Mouse (Mus musculus): ENCODE results near the gene Coro1c.

Gene Coro1c

DNA sequence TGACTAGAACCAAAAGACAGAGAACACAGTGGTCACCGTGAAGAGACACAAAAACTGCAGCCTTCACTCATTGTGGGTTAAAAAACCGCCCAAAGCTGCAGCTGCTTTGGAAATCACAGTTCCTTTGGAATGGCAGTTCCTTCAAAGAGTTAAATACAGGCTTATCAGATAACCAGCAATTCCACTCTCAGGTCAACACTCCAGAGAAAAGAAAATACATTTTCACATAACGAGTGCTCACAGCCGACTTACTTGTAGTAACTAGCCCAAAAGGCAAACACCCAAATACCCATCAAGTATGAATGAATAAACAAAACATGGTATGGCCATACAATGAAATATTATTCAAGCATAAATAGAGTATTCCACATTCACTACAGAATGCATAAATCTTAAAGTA lies 3.6 kb downstream of the Coro1c start:
- POLR2A ChIA-PET, result interaction anchor here in 2 of 4 experiments (0.8 to 7.9 kb wide), 11 partner anchors 8 to 76 kb away, joined by 3 to 108 read pairs (median 3); no protein-coding TSS in a partner anchor

DNA sequence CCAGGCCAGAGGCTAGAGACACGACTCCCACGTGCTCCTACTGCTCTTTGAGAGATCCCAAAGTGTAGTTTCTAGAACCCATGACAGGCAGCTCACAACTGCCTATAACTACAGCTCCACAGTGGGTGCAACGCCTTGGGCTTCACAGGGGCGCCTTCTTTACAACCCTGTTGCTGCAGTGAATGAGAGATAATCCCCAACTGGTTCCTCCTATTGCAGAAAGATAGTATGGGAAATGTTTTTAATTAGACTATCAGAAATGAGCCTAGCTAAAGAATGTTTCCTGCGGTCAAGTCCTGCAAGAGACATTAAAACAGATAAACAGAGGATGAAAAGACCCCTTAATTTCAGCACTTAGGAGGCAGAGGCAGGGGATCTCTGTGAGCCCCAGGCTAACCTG lies 5.6 kb downstream of the Coro1c start:
- POLR2A ChIA-PET, result interaction anchor here in 3 of 4 experiments (0.7 to 9.1 kb wide), 8 partner anchors 9 to 40 kb away, joined by 5 to 127 read pairs (median 10); no protein-coding TSS in a partner anchor
- CTCF ChIA-PET, result interaction anchor here in 3 of 4 experiments (0.6 to 1.1 kb wide), 4 partner anchors 12 to 699 kb away, joined by 3 to 4 read pairs (median 3); no protein-coding TSS in a partner anchor

More for the DNA sequence above, 3.6 kb downstream of the Coro1c start:
- CTCF ChIA-PET, result interaction anchor here in 1 of 4 experiments (1.6 kb wide), 1 partner anchor 61 kb away, joined by 4 read pairs; no protein-coding TSS in a partner anchor

DNA sequence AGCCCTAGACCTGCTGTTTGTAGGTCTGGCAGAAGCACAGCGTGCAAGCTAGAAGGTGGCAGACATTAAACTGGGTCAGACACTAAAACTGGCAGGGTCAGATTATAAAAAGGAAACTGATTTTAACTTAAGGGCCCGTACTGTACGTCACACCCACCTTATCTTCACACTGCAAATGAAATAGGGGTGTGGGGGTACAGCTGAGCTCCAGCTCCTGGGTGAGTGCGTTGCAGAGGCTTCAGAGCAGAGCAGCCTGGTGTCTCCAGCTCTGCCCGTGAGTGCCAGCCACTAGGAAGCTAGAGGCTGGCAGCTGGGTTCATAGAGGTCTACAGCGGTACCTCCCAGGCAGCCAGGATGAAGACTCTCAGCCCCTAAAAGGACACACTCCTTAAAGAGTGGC lies 6.5 kb downstream of the Coro1c start:
- POLR2A ChIA-PET, result interaction anchor here in 2 of 4 experiments (1.2 to 9.1 kb wide), 8 partner anchors 10 to 41 kb away, joined by 3 to 127 read pairs (median 10); no protein-coding TSS in a partner anchor
- CTCF ChIA-PET, result interaction anchor here in 1 of 4 experiments (0.6 to 1.1 kb wide), 3 partner anchors 41 to 104 kb away, joined by 3 to 4 read pairs (median 3); no protein-coding TSS in a partner anchor

DNA sequence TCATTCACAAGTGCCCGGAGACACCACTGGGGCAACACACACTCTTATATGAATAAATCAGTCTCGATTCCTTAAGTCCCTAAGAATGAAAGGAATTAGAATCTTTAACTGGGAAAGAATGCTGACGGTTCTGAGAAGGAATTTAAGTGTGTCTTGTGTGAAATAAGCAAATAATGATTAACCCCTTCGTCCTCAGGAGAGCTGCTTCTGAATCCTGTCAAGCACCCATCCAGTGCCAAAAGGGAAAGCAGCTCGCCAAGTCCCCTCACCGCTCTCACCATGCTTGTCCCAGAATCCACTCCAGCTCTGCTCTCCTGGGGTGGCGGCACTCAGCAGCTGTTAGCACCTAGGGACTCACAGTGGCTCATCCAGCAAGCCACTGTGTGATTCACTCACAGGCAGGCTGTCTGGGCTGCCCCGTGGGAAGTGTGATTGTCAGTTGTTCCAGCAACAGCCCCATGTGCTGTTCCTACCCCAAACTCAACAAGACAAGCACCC lies 7.4 kb downstream of the Coro1c start:
- CTCF ChIA-PET, result interaction anchor here in 1 of 4 experiments (0.6 to 0.8 kb wide), 2 partner anchors 10 to 18 kb away, joined by 3 read pairs; no protein-coding TSS in a partner anchor
- POLR2A ChIA-PET, result interaction anchor here in 3 of 4 experiments (0.6 to 9.1 kb wide), 11 partner anchors 13 to 372 kb away, joined by 3 to 127 read pairs (median 5); no protein-coding TSS in a partner anchor

DNA sequence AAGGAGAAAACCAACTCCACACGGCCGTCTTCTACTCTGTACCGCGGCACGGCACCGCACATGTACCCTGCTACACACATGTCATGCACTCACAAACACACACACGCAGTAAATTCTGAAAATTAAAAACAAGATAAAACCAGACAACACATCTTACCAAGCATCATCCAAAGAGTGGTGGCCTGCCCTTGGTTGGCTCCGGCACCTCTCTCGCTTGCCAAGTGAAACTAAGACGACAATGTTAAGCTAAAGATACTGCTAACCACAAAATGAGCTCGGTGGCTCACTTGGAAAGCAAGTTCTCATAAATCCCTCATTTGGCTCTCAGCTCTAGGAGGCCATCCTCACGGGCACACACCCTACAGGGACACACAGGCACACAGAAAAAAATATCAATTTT lies 9.0 kb downstream of the Coro1c start:
- POLR2A ChIA-PET, result interaction anchor here in 3 of 4 experiments (0.9 to 9.1 kb wide), 14 partner anchors 8 to 87 kb away, joined by 3 to 127 read pairs (median 4); partner anchors contain the start of gene Coro1c (in 2 of the 3)
- CTCF ChIA-PET, result interaction anchor here in 2 of 4 experiments (0.6 to 1.6 kb wide), 4 partner anchors 9 to 257 kb away, joined by 3 to 9 read pairs (median 4); partner anchors contain the start of gene Coro1c (in 1 of the 2)

DNA sequence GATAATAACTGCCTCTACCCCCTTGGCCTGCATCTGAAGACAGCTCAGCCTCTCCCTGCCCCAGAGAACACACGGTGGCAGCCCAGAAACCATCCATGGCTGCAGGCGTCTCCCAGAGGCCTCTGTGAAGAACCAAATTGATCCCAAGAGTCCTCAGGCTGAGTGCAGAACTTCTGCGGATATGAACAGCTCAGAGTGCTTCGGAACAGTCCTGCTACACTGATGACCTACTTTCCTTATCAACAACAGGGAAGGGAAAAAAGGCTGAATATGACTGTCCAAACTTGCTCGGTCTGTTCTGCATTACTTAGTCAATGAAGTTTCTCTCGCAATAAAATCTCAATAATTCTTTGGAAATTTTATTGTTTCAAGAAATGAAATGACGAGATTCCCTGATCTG lies 16.6 kb downstream of the Coro1c start:
- POLR2A ChIA-PET, result interaction anchor here in 3 of 4 experiments (0.9 to 15.2 kb wide), 15 partner anchors 7 to 385 kb away, joined by 3 to 221 read pairs (median 5); partner anchors contain the start of gene Coro1c (in 1 of the 3)
- CTCF ChIA-PET, result interaction anchor here in 3 of 4 experiments (0.5 to 1.3 kb wide), 5 partner anchors 9 to 680 kb away, joined by 3 to 7 read pairs (median 3); no protein-coding TSS in a partner anchor

DNA sequence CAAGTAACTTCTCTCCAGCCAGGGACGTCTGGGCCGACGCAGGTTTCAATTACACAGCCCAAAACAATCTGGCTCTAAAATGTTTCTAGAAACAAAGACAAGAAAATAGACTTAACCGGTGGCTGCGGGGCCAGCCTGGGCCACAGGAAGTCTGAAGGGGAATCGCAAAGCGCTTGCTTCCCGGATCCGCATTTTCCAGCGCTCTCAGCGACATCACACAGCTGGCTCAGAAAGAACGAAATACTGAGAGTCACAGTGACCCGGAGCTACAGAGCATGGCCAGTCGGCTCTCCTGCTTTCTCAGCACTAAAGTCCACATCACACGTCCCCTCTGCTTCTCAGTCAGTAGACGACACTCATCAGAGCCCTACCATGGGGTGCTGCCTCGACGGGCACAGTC lies 17.7 kb downstream of the Coro1c start:
- ChIA-PET CTCF (interaction anchor here in 2 of 4 experiments (0.6 to 2.0 kb wide), 5 partner anchors 10 to 579 kb away, joined by 3 to 11 read pairs (median 3); partner anchors contain the start of gene Coro1c (in 1 of the 2)), POLR2A (interaction anchor here in 3 of 4 experiments (0.6 to 15.2 kb wide), 16 partner anchors 8 to 341 kb away, joined by 3 to 221 read pairs (median 5); partner anchors contain the start of gene Coro1c (in 2 of the 3))

DNA sequence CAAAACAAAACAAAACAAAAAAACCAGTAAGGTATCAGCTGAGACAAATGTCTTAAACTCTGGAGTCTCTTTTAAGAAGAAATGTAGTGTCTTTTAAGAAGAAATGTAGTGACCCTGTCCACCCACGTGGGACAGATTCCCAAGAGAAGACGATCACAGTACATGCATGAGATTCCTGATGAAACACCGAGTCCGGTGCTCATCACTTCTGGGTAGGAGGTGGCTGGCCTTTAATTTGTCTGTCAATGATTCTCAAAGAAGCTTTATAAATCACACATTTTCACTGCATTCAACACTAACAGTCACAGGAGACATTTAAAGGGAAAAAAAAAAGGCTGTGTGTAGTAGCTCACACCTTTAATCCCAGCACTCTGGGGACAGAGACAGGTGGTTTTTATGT lies 18.6 kb downstream of the Coro1c start:
- CTCF ChIA-PET, result interaction anchor here (0.6 to 2.0 kb wide), 8 partner anchors 16 to 141 kb away, joined by 3 to 11 read pairs (median 4); partner anchors contain the start of gene Coro1c (in 1 of the 4)
- POLR2A ChIA-PET, result interaction anchor here in 3 of 4 experiments (0.5 to 15.2 kb wide), 19 partner anchors 9 to 72 kb away, joined by 3 to 221 read pairs (median 5); partner anchors contain the start of gene Coro1c (in 2 of the 3)

DNA sequence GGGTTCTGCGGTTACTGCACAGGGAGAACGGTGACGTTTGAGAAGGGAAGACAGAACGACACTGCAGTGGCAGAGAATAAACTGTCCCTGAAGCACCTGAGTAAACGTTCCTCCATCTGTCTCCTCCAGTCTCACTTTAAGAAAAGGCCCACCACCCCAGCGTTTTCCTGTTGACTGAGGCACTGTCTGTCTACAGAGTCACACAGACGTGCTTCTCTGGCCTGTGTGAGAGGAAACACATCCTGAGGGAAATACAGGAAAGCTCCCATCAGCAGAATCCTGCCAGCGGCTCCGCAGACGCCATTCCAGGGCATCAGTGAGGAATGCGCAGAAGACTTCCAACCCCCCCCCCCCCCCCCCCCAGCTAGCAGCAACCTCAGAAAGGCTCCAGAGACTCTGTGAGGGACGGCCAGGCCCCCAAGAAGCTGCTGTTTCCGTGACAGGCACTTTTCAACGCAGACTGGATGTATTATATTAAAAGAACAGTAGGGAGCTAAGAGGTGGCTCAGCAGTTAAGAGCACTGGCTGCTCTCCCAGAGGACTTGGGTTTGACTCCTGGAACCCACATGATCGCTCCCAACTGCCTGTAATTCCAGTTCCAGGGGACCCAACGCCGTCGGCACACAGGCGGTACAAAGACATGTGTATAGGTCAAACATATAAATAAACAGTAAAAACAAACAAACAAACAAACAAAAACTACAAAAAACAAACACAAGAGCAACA lies 19.2 kb downstream of the Coro1c start:
- ChIA-PET POLR2A (interaction anchor here in 3 of 4 experiments (0.5 to 15.2 kb wide), 23 partner anchors 8 to 72 kb away, joined by 3 to 221 read pairs (median 5); partner anchors contain the start of gene Coro1c (in 2 of the 3)), CTCF (interaction anchor here (0.6 to 2.0 kb wide), 7 partner anchors 19 to 142 kb away, joined by 3 to 11 read pairs (median 4); partner anchors contain the start of gene Coro1c (in 1 of the 4))

DNA sequence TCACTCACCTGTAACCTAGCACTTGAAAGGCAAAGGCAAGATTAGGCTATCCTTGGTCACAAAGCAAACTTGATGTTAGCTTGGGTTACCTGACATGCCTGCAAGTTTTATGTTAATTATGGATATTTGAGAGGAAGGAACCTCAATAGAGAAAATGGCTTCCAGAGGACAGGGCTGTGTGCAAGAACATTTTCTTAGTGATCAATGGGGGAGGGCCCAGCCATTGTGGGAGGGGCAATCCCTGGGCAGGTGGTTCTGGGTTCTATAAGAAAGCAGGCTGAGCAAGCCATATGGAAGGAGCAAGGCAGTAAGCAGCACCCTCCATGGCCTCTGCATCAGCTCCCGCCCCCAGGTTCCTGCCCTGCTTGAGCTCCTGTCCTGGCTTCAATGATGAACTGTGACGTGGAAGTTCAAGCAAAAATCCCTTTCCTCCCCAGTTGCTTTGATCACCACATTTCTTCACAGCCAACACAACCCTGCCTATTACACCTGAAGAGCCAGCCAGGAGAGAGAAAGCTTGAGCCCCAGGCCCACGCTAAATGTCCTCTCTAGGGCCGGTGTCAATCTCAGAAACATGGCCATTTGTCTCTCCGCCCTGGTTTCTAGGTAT lies 20.3 kb downstream of the Coro1c start:
- ChIA-PET CTCF (interaction anchor here in 2 of 4 experiments (0.6 to 2.3 kb wide), 5 partner anchors 11 to 64 kb away, joined by 3 to 7 read pairs (median 4); no protein-coding TSS in a partner anchor), POLR2A (interaction anchor here in 3 of 4 experiments (0.7 to 15.2 kb wide), 18 partner anchors 11 to 76 kb away, joined by 3 to 221 read pairs (median 4); partner anchors contain the start of gene Coro1c (in 2 of the 3))

DNA sequence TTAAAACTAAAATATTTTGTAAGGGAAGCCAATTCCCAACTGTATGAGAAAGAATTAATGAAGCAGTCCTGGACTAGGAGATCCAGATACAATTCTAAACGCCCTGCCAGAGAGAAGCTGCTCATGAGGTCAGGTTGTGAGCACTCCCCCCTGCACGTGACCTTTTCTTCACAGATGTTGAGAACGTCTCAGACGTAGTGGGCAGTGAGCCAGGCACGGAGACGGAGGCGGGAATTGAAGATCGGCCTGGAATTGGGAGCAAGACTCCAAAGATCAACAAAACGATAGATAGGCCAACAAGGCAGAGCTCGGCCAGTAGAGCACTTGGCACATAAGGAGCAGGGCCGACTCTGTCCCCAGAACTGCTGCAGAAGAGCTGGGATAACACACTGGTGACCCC lies 21.4 kb downstream of the Coro1c start:
- CTCF ChIA-PET, result interaction anchor here in 1 of 4 experiments (0.9 to 2.3 kb wide), 3 partner anchors 22 to 60 kb away, joined by 3 to 9 read pairs (median 7); partner anchors contain the start of gene Coro1c
- POLR2A ChIA-PET, result interaction anchor here in 3 of 4 experiments (0.7 to 15.2 kb wide), 18 partner anchors 10 to 175 kb away, joined by 3 to 221 read pairs (median 4); partner anchors contain the start of gene Coro1c (in 1 of the 3)

DNA sequence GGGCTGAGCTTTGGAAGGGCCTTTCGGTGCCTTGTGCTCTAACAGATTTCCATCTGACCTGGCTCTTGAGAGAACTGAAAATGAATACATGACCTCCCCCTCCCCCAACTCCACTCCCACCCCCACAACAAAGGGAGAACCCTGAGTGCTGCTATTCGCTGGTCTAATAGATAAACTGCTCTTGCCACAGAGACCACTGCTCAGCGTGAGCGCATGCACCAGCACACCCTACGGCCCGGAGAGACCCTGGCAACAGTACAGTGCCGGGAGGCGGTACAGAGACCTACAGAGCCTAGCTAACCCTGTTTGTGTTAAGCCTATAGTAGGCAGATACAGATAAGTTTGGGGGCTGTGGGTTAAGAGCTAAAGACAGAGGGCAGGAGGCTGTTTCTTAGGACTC lies 22.9 kb downstream of the Coro1c start:
- CTCF ChIA-PET, result interaction anchor here in 2 of 4 experiments (0.7 to 2.2 kb wide), 2 partner anchors 23 to 735 kb away, joined by 6 to 9 read pairs; partner anchors contain the start of gene Coro1c (in 1 of the 2)
- POLR2A ChIA-PET, result interaction anchor here in 2 of 4 experiments (0.7 to 15.2 kb wide), 9 partner anchors 11 to 28 kb away, joined by 3 to 221 read pairs (median 4); no protein-coding TSS in a partner anchor

DNA sequence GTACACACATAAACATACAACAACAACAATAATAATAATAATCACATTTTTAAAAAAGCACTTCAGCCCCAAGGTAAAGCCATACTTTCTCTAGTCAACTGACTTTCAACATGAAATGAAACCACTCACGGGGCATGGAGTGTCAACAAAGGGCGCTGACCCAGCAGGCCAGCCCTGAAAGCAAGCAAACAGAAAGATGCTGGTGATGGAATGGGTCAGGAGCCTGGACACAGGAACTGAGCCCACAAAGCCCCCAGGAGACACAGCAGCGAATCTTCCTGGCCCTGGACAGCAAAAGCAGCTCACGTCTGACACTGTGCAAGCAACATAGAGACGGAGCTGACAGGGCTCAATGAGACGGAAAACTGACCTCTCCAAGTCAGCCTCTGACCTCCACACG lies 23.8 kb downstream of the Coro1c start:
- CTCF ChIA-PET, result no interaction called here
- POLR2A ChIA-PET, result interaction anchor here in 2 of 4 experiments (0.9 to 15.2 kb wide), 7 partner anchors 10 to 54 kb away, joined by 3 to 221 read pairs (median 9); no protein-coding TSS in a partner anchor

DNA sequence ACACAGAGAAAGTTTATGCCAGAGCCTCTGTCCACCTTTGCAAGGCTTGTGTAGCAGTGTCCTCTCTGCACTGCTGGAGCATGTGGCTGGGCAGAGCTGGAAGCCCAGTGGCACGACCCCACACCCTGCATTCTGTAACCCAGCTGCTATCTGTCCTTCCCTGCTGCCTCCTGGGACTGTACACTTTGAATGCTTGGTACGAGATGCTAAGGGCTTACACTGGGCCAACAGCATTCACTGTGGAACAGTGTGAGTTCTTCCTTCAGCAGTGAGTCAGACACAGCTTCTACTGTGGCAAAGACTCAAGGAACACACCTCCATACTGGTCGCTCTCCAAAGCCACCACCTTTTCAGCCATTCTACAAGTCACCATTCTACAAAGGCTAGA lies 25.2 kb downstream of the Coro1c start:
- CTCF ChIA-PET, result interaction anchor here in 3 of 4 experiments (0.5 to 1.4 kb wide), 6 partner anchors 17 to 79 kb away, joined by 3 to 8 read pairs (median 5); partner anchors contain the start of gene Coro1c (in 2 of the 3)
- POLR2A ChIA-PET, result interaction anchor here in 3 of 4 experiments (0.5 to 15.2 kb wide), 17 partner anchors 8 to 510 kb away, joined by 3 to 221 read pairs (median 7); partner anchors contain the start of gene Coro1c (in 2 of the 3)

DNA sequence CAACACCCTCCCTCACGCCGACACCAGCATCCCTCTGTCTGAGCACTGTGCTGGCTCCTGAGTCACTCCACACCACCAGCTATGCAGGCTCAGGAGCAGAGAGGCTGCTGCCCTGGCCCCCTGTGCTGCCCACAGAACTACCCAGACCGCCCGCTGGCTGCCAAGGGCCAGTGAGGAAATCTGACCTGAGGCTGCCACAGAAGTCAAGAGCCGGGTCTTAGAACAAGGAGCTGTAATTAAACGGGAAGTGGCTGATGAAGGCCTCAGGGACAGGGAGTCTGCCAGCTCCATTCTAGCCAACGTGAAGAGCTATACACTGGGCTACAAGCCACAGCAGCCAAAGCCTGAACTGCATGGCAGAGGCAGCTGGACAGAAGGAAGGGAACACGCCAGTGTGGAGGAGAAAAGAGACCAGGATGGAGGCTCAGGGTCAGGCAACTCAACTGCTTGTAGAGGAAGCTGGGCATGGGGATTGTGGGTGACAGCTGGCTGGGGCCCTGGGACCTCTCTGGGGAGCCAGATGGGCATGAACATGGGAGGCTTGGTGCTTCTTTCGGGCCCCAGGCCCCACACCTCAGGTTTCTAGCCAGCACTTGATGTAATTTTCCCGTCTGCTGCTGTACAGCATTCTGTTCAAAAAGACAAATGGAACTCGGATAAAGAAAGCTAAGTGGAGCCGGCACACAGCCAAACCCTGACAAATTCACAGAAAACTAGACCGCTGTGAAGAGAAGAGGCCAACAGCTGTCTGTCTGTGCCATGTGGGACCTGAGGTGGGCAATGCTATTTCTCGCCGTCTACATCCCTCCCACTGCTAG lies 25.8 kb downstream of the Coro1c start:
- ChIA-PET CTCF (interaction anchor here in 2 of 4 experiments (0.5 to 2.3 kb wide), 8 partner anchors 18 to 86 kb away, joined by 3 to 6 read pairs (median 4); partner anchors contain the start of gene Coro1c (in 2 of the 2)), POLR2A (interaction anchor here (0.5 to 15.2 kb wide), 34 partner anchors 8 to 147 kb away, joined by 3 to 221 read pairs (median 7); partner anchors contain the start of gene Coro1c (in 2 of the 4))

DNA sequence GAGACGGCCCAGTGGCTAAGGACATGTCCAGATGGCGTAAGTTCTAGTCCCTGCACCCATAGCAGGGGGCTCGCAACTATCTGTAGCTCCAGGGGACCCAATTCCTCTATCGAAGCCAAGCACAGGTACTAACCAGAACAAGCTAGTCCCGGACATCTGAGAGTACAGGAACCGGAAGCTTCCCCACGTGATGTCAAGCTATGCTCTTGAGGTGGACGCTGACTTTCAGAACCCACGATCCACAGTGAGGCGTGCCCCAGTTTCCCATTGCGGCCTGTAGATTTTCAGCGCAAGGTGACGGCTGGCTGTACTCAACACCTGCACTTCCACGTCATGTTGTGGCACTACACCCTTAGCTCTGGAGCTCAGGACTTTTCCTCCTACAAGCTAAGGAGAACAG lies 27.4 kb downstream of the Coro1c start:
- ChIA-PET CTCF (interaction anchor here in 3 of 4 experiments (0.5 to 2.3 kb wide), 11 partner anchors 23 to 119 kb away, joined by 3 to 12 read pairs (median 4); partner anchors contain the start of gene Coro1c (in 1 of the 3)), POLR2A (interaction anchor here (0.6 to 15.2 kb wide), 39 partner anchors 7 to 818 kb away, joined by 3 to 221 read pairs (median 5); partner anchors contain the start of gene Coro1c (in 2 of the 4))
